Mouse (Mus musculus) spleen, adult 2 months (tissue): ENCODE data around the gene Ubl5.

Experiments
- CTCF ChIP-seq: fragments of 200-500 bp; IDR thresholded peaks from 2 replicates; pipeline ENCODE4 v1.5.1; 2011; ENCODE audit warnings: mild to moderate bottlenecking, inconsistent platforms; ENCODE audit not compliant: insufficient read depth, insufficient read length, insufficient replicate concordance; ENCODE audit errors: extremely low read depth
- POLR2A ChIP-seq: fragments of 200-500 bp; IDR thresholded peaks from 2 replicates; pipeline ENCODE4 v1.6.1; 2011; ENCODE audit warnings: low read depth, low read length, inconsistent platforms

DNA sequence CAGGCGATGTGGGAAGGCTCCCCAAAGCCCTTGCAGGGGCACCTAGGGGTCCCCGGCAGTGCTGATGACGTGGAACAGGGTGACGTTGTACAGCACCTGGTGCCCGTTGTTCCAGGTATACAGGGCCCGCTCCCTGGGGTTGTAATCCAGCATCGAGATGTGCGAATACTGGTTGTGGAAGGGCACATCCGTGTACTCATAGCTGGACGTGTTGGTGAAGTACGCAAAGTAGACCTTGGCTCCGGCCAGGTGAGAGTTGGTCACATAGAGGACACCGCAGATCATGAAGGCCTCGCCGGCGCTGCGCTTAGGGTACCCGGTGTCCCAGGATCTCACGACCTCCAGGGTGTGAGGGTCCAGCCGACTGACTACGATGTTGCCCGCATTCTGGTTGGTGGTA lies 25.4 kb downstream of the Ubl5 start:
- TF ChIP-seq CTCF (no peak), POLR2A (no peak)
